Mouse (Mus musculus): Measurements from ENCODE around the gene Tdrd9.
"Not testable (repeated sequence)": the region's sequence is repeated elsewhere in the genome, so short reads cannot be mapped to it uniquely, and the experiment has no call there.

The Tdrd9 gene

GRCm38 (mm10) chr12:111971231-111971686 lies at the start of gene Tdrd9:
Tdrd9 (plus strand) TSS chr12:111971559.
- no peak for DNase-seq (ENCODE audit: extremely low spot score, low read depth, low spot score)

GRCm38 (mm10) chr12:111923117-111923516 lies 48.2 kb upstream of the Tdrd9 start:
- no peak for DNase-seq (ENCODE audit: extremely low spot score, low read depth, low spot score)

- no peak for DNase-seq (ENCODE audit: extremely low spot score, low read depth, low spot score)
These were observed 44.0 kb upstream of the Tdrd9 start for GRCm38 (mm10) chr12:111927338-111927737.

- no peak for DNase-seq (ENCODE audit: extremely low spot score, low read depth, low spot score)
These were observed 42.9 kb upstream of the Tdrd9 start for GRCm38 (mm10) chr12:111928411-111928966.

GRCm38 (mm10) chr12:111931411-111932025 lies 39.8 kb upstream of the Tdrd9 start:
- DNase-seq (ENCODE audit: extremely low spot score, low read depth, low spot score): no peak

- DNase-seq (ENCODE audit: extremely low spot score, low read depth, low spot score): no peak
These were observed 38.8 kb upstream of the Tdrd9 start for GRCm38 (mm10) chr12:111932513-111932912.

GRCm38 (mm10) chr12:111933032-111933704 lies 38.2 kb upstream of the Tdrd9 start:
- DNase-seq (ENCODE audit: extremely low spot score, low read depth, low spot score): no peak

- no peak for DNase-seq (ENCODE audit: extremely low spot score, low read depth, low spot score)
These were observed 37.4 kb upstream of the Tdrd9 start for GRCm38 (mm10) chr12:111933971-111934370.

- no peak for DNase-seq (ENCODE audit: extremely low spot score, low read depth, low spot score)
These were observed 34.4 kb upstream of the Tdrd9 start for GRCm38 (mm10) chr12:111936706-111937550.

GRCm38 (mm10) chr12:111938623-111939177 lies 32.7 kb upstream of the Tdrd9 start:
- no peak for DNase-seq (ENCODE audit: extremely low spot score, low read depth, low spot score)

GRCm38 (mm10) chr12:111943421-111944064 lies 27.8 kb upstream of the Tdrd9 start:
- no peak for DNase-seq (ENCODE audit: extremely low spot score, low read depth, low spot score)

- DNase-seq (ENCODE audit: extremely low spot score, low read depth, low spot score): not testable (repeated sequence)
These were observed 27.0 kb upstream of the Tdrd9 start for GRCm38 (mm10) chr12:111944065-111944987.

- no peak for DNase-seq (ENCODE audit: extremely low spot score, low read depth, low spot score)
These were observed 26.2 kb upstream of the Tdrd9 start for GRCm38 (mm10) chr12:111945115-111945514.

GRCm38 (mm10) chr12:111945765-111946655 lies 25.3 kb upstream of the Tdrd9 start:
- DNase-seq (ENCODE audit: extremely low spot score, low read depth, low spot score): not testable (repeated sequence)

- no peak for DNase-seq (ENCODE audit: extremely low spot score, low read depth, low spot score)
These were observed 24.6 kb upstream of the Tdrd9 start for GRCm38 (mm10) chr12:111946716-111947115.

GRCm38 (mm10) chr12:111950486-111950885 lies 20.9 kb upstream of the Tdrd9 start:
- no peak for DNase-seq (ENCODE audit: extremely low spot score, low read depth, low spot score)

GRCm38 (mm10) chr12:111951701-111952100 lies 19.7 kb upstream of the Tdrd9 start:
- DNase-seq (ENCODE audit: extremely low spot score, low read depth, low spot score): no peak

- DNase-seq (ENCODE audit: extremely low spot score, low read depth, low spot score): no peak
These were observed 15.2 kb upstream of the Tdrd9 start for GRCm38 (mm10) chr12:111956173-111956572.

Measured in hindlimb bud, embryonic 11.5 days (tissue).